Mouse (Mus musculus) stomach, embryonic 16.5 days (tissue): ENCODE measurements around the gene Wrap53. TPM values are rescaled to one million over a fixed set of nuclear protein-coding genes. Genes with fewer than 3 reads are reported as not detected.

Source experiments
- ATAC-seq: fragments of 200-750 bp; cut with Nextera tagmentation; 2 replicates; pipeline ENCODE4 v1.8.0; 2017; ENCODE audit warnings: moderate number of reproducible peaks, moderate TSS enrichment; ENCODE audit not compliant: insufficient read depth, low FRiP score
- H3K27ac ChIP-seq: fragments of 300-500 bp; sonication (generic); 2 replicates; pipeline ENCODE4 v1.5.1; 2014; ENCODE audit warnings: low read length
- H3K27me3 ChIP-seq: fragments of 300-500 bp; sonication (generic); 2 replicates; pipeline ENCODE4 v1.6.1; 2014; ENCODE audit warnings: low read length, control low read depth, mixed read lengths; ENCODE audit not compliant: control insufficient read depth, insufficient read depth
- H3K36me3 ChIP-seq: fragments of 300-500 bp; sonication (generic); 2 replicates; pipeline ENCODE4 v1.6.1; 2014; ENCODE audit warnings: low read length; ENCODE audit not compliant: control insufficient read depth, insufficient read depth
- H3K4me1 ChIP-seq: fragments of 300-500 bp; sonication (generic); 2 replicates; pipeline ENCODE4 v1.6.1; 2014; ENCODE audit warnings: low read length, control low read depth, mixed read lengths; ENCODE audit not compliant: control insufficient read depth, insufficient read depth
- H3K4me2 ChIP-seq: fragments of 300-500 bp; sonication (generic); 2 replicates; pipeline ENCODE4 v1.6.1; 2014; ENCODE audit warnings: low read depth, low read length, mixed read lengths
- H3K4me3 ChIP-seq: fragments of 300-500 bp; sonication (generic); replicated peaks from 2 replicates; pipeline ENCODE4 v1.5.1; 2014; ENCODE audit warnings: mild to moderate bottlenecking, low read length
- H3K9ac ChIP-seq: fragments of 300-500 bp; sonication (generic); 2 replicates; pipeline ENCODE4 v1.6.1; 2014; ENCODE audit warnings: low read length
- H3K9me3 ChIP-seq: fragments of 300-500 bp; sonication (generic); replicated peaks from 2 replicates; pipeline ENCODE4 v1.6.1; 2016; ENCODE audit warnings: low read length, control low read depth; ENCODE audit not compliant: control insufficient read depth
- WGBS: fragments of 180-500 bp; shearing (Covaris S2); extraction: QIAGEN DNeasy Blood & Tissue Kit; methylation state at CpG from one replicate; pipeline ENCODE4 v1.1.7; 2014; 5-methylcytosine and 5-hydroxymethylcytosine counted together
- polyA plus RNA-seq: library from polyadenylated mRNA; unstranded; fragments of >200 nt; fragmentation: Nextera tagmentation; extraction: Ambion mirVana; gene quantifications from 2 replicates; pipeline ENCODE4 v1.2.1, GENCODE M21; 2015

Wrap53 gene
- polyA plus RNA-seq, 1 experiment from 2014 or later: 21.6 TPM

GRCm38 (mm10) chr11:69591899-69592637 is 12.0 kb upstream of the Wrap53 start:
- H3K9me3 ChIP-seq: no peaks in the 10 kb centered on the region
- H3K4me2 ChIP-seq: no peak overlapping the region
- ATAC-seq: no peak
- 73% methylated on average over 7 of the region's 7 CpGs for WGBS
- no peak overlapping the region for H3K4me3 ChIP-seq
- no peaks in the 10 kb centered on the region for H3K27me3 ChIP-seq
- no peak overlapping the region; the same call in 1 of the 2 replicates for H3K9ac ChIP-seq
- H3K27ac ChIP-seq: no peak overlapping the region
- no peaks in the 10 kb centered on the region for H3K4me1 ChIP-seq
- peaks cover 8% of the 10 kb centered on the region; the same call in 1 of the 2 replicates for H3K36me3 ChIP-seq

- H3K27me3 ChIP-seq: no peaks in the 10 kb centered on the region
- 79% methylated on average over 3 of the region's 3 CpGs for WGBS
- no peak for ATAC-seq
- no peaks in the 10 kb centered on the region for H3K4me1 ChIP-seq
- no peak overlapping the region for H3K9ac ChIP-seq
- no peak overlapping the region for H3K4me3 ChIP-seq
- no peaks in the 10 kb centered on the region for H3K9me3 ChIP-seq
- H3K36me3 ChIP-seq: peaks cover 12% of the 10 kb centered on the region; the same call in 1 of the 2 replicates
- H3K27ac ChIP-seq: no peak overlapping the region
- H3K4me2 ChIP-seq: no peak overlapping the region
Measured at GRCm38 (mm10) chr11:69591424-69591823, 11.4 kb upstream of the Wrap53 start.

- no peak overlapping the region for H3K9ac ChIP-seq
Measured at GRCm38 (mm10) chr11:69590622-69591021, 10.6 kb upstream of the Wrap53 start.

GRCm38 (mm10) chr11:69589207-69589834 is 9.3 kb upstream of the Wrap53 start:
- no peak overlapping the region for H3K4me2 ChIP-seq
- H3K4me3 ChIP-seq: no peak overlapping the region
- H3K36me3 ChIP-seq: peaks cover 12% of the 10 kb centered on the region; the same call in 1 of the 2 replicates
- no peaks in the 10 kb centered on the region for H3K9me3 ChIP-seq
- ATAC-seq: no peak
- H3K4me1 ChIP-seq: peaks cover 3% of the 10 kb centered on the region; the same call in 1 of the 2 replicates
- WGBS: 85% methylated on average over 22 of the region's 22 CpGs
- H3K27me3 ChIP-seq: no peaks in the 10 kb centered on the region
- no peak overlapping the region for H3K9ac ChIP-seq
- no peak overlapping the region for H3K27ac ChIP-seq

More at GRCm38 (mm10) chr11:69590622-69591021, 10.6 kb upstream of the Wrap53 start:
- Histone ChIP-seq H3K4me1 (no peaks in the 10 kb centered on the region), H3K27me3 (no peaks in the 10 kb centered on the region), H3K9me3 (no peaks in the 10 kb centered on the region), H3K4me3 (no peak overlapping the region), H3K4me2 (no peak overlapping the region), H3K36me3 (peaks cover 12% of the 10 kb centered on the region; the same call in 1 of the 2 replicates), H3K27ac (no peak overlapping the region)
- whole genome bisulfite sequencing: 89% methylated on average over 8 of the region's 8 CpGs
- ATAC-seq: no peak

- H3K4me3 ChIP-seq: no peak overlapping the region
- WGBS: 73% methylated on average over 7 of the region's 7 CpGs
- peaks cover 9% of the 10 kb centered on the region for H3K4me1 ChIP-seq
- ATAC-seq: no peak
- no peaks in the 10 kb centered on the region for H3K27me3 ChIP-seq
- no peak overlapping the region for H3K4me2 ChIP-seq
- no peaks in the 10 kb centered on the region for H3K9me3 ChIP-seq
- H3K36me3 ChIP-seq: peaks cover 9% of the 10 kb centered on the region; the same call in 1 of the 2 replicates
- H3K9ac ChIP-seq: no peak overlapping the region
- no peak overlapping the region for H3K27ac ChIP-seq
Measured at GRCm38 (mm10) chr11:69585718-69586325, 5.8 kb upstream of the Wrap53 start.

GRCm38 (mm10) chr11:69584937-69585336 is 4.9 kb upstream of the Wrap53 start:
- H3K36me3 ChIP-seq: peaks cover 9% of the 10 kb centered on the region; the same call in 1 of the 2 replicates
- WGBS: 91% methylated on average over 13 of the region's 13 CpGs
- no peak overlapping the region for H3K4me3 ChIP-seq
- H3K27ac ChIP-seq: no peak overlapping the region
- H3K9me3 ChIP-seq: no peaks in the 10 kb centered on the region
- no peaks in the 10 kb centered on the region for H3K27me3 ChIP-seq
- peaks cover 9% of the 10 kb centered on the region for H3K4me1 ChIP-seq
- ATAC-seq: no peak
- no peak overlapping the region for H3K4me2 ChIP-seq
- no peak overlapping the region for H3K9ac ChIP-seq

- Histone ChIP-seq H3K9me3 (no peaks in the 10 kb centered on the region), H3K4me2 (no peak overlapping the region), H3K9ac (no peak overlapping the region), H3K4me3 (no peak overlapping the region), H3K4me1 (peaks cover 9% of the 10 kb centered on the region), H3K27ac (no peak overlapping the region), H3K36me3 (peaks cover 4% of the 10 kb centered on the region; the same call in 1 of the 2 replicates), H3K27me3 (no peaks in the 10 kb centered on the region)
- 82% methylated on average over 7 of the region's 7 CpGs for WGBS
- no peak for ATAC-seq
Measured at GRCm38 (mm10) chr11:69584008-69584407, 4.0 kb upstream of the Wrap53 start.

GRCm38 (mm10) chr11:69582230-69582805 is 2.3 kb upstream of the Wrap53 start:
- Histone ChIP-seq H3K4me1 (peaks cover 21% of the 10 kb centered on the region), H3K4me3 (peak overlapping the region; percentile 87; the same call in 1 of the 2 replicates), H3K36me3 (peaks cover 4% of the 10 kb centered on the region; the same call in 1 of the 2 replicates), H3K9me3 (no peaks in the 10 kb centered on the region), H3K27ac (no peak overlapping the region), H3K27me3 (no peaks in the 10 kb centered on the region), H3K9ac (peak overlapping the region; percentile 40; the same call in 1 of the 2 replicates), H3K4me2 (peak overlapping the region; percentile 75)
- no peak for ATAC-seq
- WGBS: 62% methylated on average over 9 of the region's 9 CpGs
